Mouse (Mus musculus) right cerebral cortex, postnatal 10 days (tissue): ENCODE data around the gene Ppp1r13b.

Experiments used
- DNase-seq, 2 experiments: peaks; one replicate each; pipeline ENCODE4 v3.0.0; 2021; ENCODE audit warnings: low spot score in 2 of 2

The Ppp1r13b gene

DNA sequence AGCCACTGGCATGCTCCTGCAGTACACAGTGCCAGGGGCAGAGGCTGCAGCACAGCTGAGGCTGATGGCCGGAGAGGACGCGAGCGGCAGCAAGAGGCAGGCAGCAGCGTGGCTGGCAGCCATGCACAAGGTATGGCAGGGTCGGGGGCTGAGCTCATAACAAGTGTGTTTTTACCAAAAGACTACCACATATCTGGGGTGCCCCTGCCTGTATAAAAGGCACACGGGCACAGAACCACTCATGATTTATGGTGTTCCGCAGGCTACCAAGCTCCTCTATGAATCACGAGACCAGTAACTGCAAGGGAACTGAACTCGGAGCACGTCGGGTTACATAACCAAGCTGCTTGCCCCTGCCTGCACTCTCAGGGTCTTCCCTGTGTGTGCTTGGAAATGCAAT lies 80.4 kb downstream of the Ppp1r13b start:
- no peak for DNase-seq

- DNase-seq, result no peak
Observed at GRCm38 (mm10) chr12:111821931-111822330, 86.0 kb downstream of the Ppp1r13b start.

GRCm38 (mm10) chr12:111820708-111821107 lies 87.2 kb downstream of the Ppp1r13b start:
- no peak for DNase-seq

DNA sequence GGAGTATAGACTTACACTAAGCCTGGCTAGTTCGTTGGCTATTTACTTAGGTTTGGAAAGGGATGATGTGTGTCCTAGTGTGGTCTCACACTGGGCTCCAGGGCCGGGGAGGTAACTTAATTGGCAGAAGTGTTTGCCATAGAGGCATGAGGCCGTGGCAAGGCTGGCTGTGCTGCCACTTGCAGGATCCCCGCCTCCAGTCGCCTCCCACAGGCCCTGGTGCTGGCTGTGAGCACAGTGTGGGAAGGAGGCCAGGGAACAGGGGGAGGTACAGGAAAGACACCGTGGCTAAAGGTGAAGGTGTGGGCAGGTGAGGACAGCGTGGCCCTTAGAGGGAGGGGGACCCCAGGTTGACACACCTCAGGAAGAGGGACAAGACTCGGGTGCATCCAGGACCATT lies 88.0 kb downstream of the Ppp1r13b start:
- no peak for DNase-seq

- DNase-seq, result no peak
Observed at GRCm38 (mm10) chr12:111817991-111818390, 89.9 kb downstream of the Ppp1r13b start.

- DNase-seq, result no peak
Observed at GRCm38 (mm10) chr12:111816967-111817366, 90.9 kb downstream of the Ppp1r13b start.

GRCm38 (mm10) chr12:111816528-111816927 lies 91.4 kb downstream of the Ppp1r13b start:
- DNase-seq, result peak in 1 of 2 experiments; percentile 65

DNA sequence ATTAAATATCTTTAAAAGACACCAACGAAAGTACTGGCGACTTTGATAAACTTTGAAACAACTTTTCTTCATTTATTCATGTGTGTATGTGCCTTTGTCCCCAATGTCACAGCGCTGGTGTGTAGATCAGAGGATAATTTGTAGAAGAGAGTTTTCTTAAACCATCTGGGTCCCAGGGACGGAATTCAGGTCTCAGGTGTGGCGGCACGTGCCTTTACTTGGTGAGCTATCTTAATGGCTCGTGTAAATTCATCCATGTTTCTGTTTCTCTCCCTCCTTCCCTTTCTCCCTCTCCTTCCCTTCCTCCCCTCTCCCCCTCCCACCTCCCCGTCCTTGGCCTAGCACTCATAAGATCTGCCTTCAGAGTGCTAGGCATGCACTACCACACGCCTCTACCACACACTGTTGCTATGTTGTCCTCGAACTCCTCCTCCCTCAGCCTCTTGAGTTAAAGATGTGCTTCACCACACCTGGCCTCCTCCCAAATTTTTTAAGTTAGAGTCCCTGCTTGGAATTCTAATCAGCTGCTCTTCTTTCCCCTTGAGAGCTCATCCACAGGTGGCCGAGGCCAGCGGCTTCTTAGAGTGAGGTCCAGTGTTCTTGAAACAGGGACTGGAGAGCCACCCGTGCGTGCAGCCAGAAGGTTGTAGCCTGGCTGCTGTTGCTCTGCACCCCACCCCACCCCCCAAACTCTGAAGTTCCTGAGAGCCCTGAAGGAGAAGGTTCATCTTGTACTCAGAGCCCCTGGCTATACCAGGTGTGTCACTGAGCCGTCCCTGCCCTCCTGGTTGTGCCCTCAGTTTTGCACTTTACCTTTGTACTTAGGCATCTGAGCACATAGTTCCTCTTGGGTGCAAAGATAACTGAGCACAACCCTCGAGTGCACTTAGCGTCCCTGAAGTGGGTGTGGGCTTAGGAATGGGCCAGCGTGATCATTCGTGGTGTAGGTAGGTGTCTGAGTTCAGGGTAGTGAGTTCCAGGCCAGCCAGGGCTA lies 92.8 kb downstream of the Ppp1r13b start:
- DNase-seq, result no peak

GRCm38 (mm10) chr12:111813766-111814617 lies 93.9 kb downstream of the Ppp1r13b start, which contains the start of the genes Xrcc3 and Zfyve21:
Gene Xrcc3, minus strand, starts transcription at chr12:111813873.
Gene Zfyve21, plus strand, starts transcription at chr12:111814170.
- DNase-seq, result peak; percentile 99 to 100

DNA sequence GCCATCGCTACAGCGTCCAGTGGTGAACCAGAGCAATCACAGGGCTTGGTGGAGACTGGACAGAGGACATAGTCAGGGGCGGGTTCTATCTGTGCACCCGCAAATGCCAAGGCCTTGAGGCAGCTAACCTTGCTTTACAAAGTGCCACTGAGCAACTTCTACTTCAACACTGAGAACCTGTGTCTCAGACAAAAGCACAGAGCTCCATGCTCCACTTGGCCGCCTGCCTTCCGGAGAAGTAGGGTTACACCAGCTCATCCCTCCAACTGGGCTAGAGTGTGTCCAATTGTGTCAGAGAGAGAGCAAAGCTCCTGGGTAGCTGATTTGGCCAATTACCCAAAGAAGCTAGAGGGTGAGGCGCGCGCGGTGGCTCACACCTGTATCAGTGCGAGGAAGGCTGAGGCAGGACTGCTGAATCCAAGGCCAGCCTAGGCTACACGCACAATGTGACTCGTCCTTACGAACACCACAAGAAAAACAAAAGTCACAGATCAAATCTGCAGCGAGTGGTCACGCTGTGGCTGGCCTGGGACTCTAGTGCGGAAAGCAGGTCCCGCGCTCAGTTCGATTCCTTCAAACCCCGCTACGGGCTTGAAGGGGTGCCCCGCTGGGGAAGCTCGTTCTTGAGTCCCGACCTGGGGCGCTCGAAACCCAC lies 94.7 kb downstream of the Ppp1r13b start:
- DNase-seq, result no peak

DNA sequence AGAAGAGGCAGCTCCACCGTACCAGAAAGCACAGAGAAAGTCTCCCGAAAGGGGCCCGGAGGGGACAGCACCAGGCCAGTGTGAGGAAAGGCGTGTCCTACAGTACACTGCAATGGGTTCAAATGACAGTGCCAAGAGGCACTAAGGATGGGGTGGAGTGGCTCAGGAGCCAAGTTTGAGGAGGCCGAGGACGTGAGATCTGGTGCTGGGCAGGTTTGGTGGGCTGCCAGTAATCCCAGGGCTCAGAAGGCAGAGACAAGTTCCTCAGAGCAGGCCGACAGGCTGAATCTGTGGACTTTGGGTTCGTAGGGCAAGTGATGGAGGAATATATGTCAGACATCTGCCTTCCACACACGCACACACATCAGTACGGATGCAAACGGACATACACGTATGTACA lies 95.3 kb downstream of the Ppp1r13b start:
- DNase-seq, result no peak

DNA sequence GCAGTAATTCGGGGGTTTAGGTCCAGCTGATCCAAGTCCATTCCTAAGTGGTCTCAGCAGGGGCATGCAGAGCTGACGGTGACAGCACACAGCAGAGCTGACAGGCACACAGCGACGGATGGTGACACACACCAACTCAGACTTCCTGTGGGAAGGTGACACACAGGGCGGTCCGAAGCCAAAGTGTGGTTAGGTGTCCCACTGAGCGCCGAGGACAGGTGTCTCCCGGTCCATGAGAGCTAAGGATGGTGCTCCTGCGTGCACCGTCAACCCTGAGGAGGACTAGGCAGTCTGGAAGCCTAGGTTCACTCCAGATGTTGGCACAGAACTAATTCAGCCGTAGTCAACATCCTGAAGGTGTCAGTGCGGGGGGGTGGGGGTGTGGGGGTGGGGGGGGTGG lies 95.8 kb downstream of the Ppp1r13b start:
- no peak for DNase-seq

DNA sequence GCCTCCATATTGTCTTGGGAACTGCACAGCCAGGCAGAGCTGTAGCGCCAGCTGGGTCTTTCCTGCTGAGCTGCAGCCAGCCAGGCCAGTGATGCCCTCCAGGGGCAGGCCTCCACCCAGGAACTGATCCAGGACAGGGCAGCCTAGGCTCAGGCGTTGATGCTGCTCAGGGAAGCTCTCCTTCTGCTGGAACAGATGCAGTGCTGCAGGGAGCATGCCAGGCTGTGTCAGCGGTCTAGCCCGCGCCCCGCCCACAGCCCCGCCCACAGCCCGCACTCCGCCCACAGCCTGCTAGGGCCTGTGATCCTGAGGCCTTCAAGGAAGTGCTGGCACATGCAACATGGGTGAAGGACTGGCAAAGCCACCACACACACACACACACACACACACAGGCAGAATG lies 98.1 kb downstream of the Ppp1r13b start:
- peak; percentile 79 to 80 for DNase-seq

- DNase-seq, result no peak
Observed at GRCm38 (mm10) chr12:111808775-111809174, 99.1 kb downstream of the Ppp1r13b start.

DNA sequence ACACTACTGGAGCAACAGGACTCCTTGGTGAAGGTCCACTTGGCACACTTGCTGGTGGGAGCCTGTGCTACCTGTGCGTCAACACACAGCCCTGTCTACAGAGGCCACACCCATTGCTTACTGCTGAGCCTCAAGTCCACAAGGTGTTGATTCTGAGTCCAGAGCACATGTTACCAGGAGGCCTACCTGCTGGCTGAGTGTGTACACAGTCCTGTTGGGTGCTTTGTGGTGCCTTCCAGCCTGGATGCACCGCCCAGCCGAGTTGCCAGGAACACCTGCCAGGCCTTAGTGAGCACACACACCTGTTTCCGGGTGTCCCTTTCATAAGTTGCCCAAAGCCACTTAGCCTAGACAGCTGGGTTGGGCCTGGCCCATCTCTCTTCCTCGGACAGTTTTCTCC lies 104.4 kb downstream of the Ppp1r13b start:
- no peak for DNase-seq

- DNase-seq, result no peak
Observed at GRCm38 (mm10) chr12:111800459-111801183, 107.3 kb downstream of the Ppp1r13b start.

- DNase-seq, result no peak
Observed at GRCm38 (mm10) chr12:111798493-111798892, 109.4 kb downstream of the Ppp1r13b start.

GRCm38 (mm10) chr12:111797251-111797650 lies 110.7 kb downstream of the Ppp1r13b start:
- no peak for DNase-seq

GRCm38 (mm10) chr12:111795180-111795895 lies 112.6 kb downstream of the Ppp1r13b start:
- no peak for DNase-seq

DNA sequence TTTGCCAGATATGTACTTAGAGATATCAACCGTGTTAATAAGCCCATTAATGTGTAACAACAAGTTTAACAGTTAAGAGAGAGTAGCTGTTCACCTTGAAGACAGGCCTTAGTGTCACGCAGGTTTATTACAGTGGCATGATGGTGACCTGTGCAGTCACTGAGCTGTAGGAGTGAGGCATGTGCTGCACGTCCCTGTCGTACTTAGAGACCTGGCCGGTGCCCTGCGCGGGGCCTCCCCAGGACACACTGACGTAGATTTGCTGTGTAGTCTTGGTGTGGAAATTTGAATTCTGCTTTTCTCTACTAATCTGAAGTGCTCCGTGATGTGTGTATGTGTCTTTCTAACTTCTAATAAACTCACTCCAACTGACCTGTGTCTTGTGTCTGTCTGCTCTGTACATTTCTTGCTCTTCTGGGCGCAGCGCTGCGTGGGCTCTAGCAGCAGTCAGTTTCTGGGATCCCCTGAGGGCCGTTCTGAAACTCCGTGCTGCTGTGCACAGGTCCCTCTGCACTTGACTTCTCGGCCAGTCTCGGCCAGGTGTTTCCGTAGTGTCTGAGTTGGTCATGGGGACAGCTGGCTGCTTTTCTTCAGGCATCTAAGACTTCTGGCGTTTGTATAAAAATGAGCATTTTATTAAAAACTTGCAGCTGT lies 113.3 kb downstream of the Ppp1r13b start:
- no peak for DNase-seq
